Mouse (Mus musculus): Measurements from ENCODE around the gene Otud7b.

DNA sequence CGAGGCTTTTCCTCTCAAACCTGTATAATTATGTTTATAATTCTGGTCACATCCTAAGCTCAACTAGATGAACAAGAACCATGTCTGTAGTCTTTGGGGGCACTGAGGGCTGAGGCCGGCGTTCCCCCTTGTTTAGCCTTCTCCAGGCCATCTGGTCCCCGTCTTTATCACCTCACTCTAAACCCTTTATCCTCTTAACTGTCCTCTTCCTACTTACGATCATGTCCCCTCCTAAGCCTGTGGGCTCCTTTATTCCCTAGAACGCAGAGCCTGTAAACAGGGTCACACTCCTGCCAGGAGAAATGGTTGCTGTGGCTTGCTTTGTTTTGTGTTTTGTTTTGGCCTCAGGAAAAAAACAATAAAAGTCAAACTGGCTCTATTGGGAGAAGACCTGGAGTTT is 12.4 kb upstream of the Otud7b start:
- no peak for TF ChIP-seq CTCF (IDR thresholded peaks at IDR 0.05; ENCODE audit: low read depth)
- no peak for TF ChIP-seq EP300 (optimal IDR thresholded peaks at IDR 0.05)
